Mouse (Mus musculus) liver, postnatal 0 days (tissue): Measurements from ENCODE around the gene Plxna3. TPM values are rescaled to one million over a fixed set of nuclear protein-coding genes. Genes with fewer than 3 reads are reported as not detected.

Experiments used
- ATAC-seq: fragments of 200-750 bp; cut with Nextera tagmentation; 2 replicates; pipeline ENCODE4 v1.8.0; 2017; ENCODE audit warnings: mild to moderate bottlenecking, moderate library complexity
- DNase-seq: peaks from one replicate; pipeline ENCODE4 v3.0.0-alpha.2; 2016
- H3K27ac ChIP-seq: fragments of 300-500 bp; sonication (generic); 2 replicates; pipeline ENCODE4 v1.5.1; 2014; ENCODE audit warnings: antibody characterized with exemption, moderate library complexity, mild to moderate bottlenecking, low read depth
- H3K27me3 ChIP-seq: fragments of 300-500 bp; sonication (generic); 2 replicates; pipeline ENCODE4 v1.6.1; 2014; ENCODE audit warnings: low read length, control low read depth, mixed read lengths; ENCODE audit not compliant: insufficient read depth
- H3K36me3 ChIP-seq: fragments of 300-500 bp; sonication (generic); replicated peaks from 2 replicates; pipeline ENCODE4 v1.6.1; 2014; ENCODE audit warnings: mild to moderate bottlenecking, control low read depth, low read length, moderate library complexity, mixed read lengths; ENCODE audit not compliant: insufficient read depth
- H3K4me1 ChIP-seq: fragments of 300-500 bp; sonication (generic); 2 replicates; pipeline ENCODE4 v1.6.1; 2014; ENCODE audit warnings: antibody characterized with exemption, mild to moderate bottlenecking, control low read depth; ENCODE audit not compliant: insufficient read depth
- H3K4me2 ChIP-seq: fragments of 300-500 bp; sonication (generic); 2 replicates; pipeline ENCODE4 v1.6.1; 2014; ENCODE audit warnings: low read depth, mild to moderate bottlenecking, low read length, moderate library complexity, mixed read lengths
- H3K4me3 ChIP-seq: fragments of 300-500 bp; sonication (generic); 2 replicates; pipeline ENCODE4 v1.5.1; 2014; ENCODE audit warnings: low read depth, low read length
- H3K9ac ChIP-seq: fragments of 300-500 bp; sonication (generic); replicated peaks from 2 replicates; pipeline ENCODE4 v1.6.1; 2014; ENCODE audit warnings: mild to moderate bottlenecking, moderate library complexity
- H3K9me3 ChIP-seq: fragments of 300-500 bp; sonication (generic); 2 replicates; pipeline ENCODE4 v1.6.1; 2016; ENCODE audit warnings: mild to moderate bottlenecking, control low read depth, low read length, mixed read lengths
- CTCF ChIP-seq: sonication (generic); IDR thresholded peaks from 2 replicates; pipeline ENCODE4 v1.5.1; 2016; ENCODE audit warnings: antibody characterized with exemption, low read depth
- EP300 ChIP-seq: IDR thresholded peaks from 2 replicates; pipeline ENCODE4 v1.6.1; 2016; ENCODE audit warnings: antibody characterized with exemption, low read depth, mild to moderate bottlenecking
- WGBS: fragments of 180-500 bp; shearing (Covaris S2); extraction: QIAGEN DNeasy Blood & Tissue Kit; methylation state at CpG from one replicate; pipeline ENCODE4 v1.1.7; 2014; ENCODE audit not compliant: insufficient replicate concordance; 5-methylcytosine and 5-hydroxymethylcytosine counted together
- polyA plus RNA-seq: library from polyadenylated mRNA; unstranded; fragments of >200 nt; fragmentation: Nextera tagmentation; extraction: Ambion mirVana; gene quantifications from 2 replicates; pipeline ENCODE4 v1.2.1, GENCODE M21; 2015

The Plxna3 gene
- polyA plus RNA-seq: 0.25 and 0.37 TPM in 2 replicates

- no peak for TF ChIP-seq EP300
- TF ChIP-seq CTCF: no peak
- peak; percentile 68 for DNase-seq
- peak; percentile 92 for ATAC-seq
- WGBS: 20% methylated on average over 24 of the region's 30 CpGs
- H3K9ac ChIP-seq: peak within 1 kb of the TSS; percentile 58
- H3K4me2 ChIP-seq: peak within 1 kb of the TSS; percentile 76
- H3K36me3 ChIP-seq: no peaks in the 10 kb centered on the region
- 0 out of 2 replicates have a peak, but pooled peaks cover 2% of the 10 kb centered on the region for H3K27me3 ChIP-seq
- H3K9me3 ChIP-seq: no peaks in the 10 kb centered on the region
- peak within 1 kb of the TSS; percentile 44 for H3K4me3 ChIP-seq
- no peak within 1 kb of the TSS for H3K27ac ChIP-seq
- H3K4me1 ChIP-seq: peaks cover 2% of the 10 kb centered on the region; the same call in 1 of the 2 replicates
Measured at GRCm38 (mm10) chrX:74328725-74329161, at the start of gene Plxna3. Gene Plxna3 (plus strand): TSS chrX:74329066.

GRCm38 (mm10) chrX:74281041-74281731 lies 47.7 kb upstream of the Plxna3 start:
- no peaks in the 10 kb centered on the region for H3K9me3 ChIP-seq
- ATAC-seq: no peak
- H3K9ac ChIP-seq: peak overlapping the region; percentile 66
- TF ChIP-seq CTCF: no peak
- TF ChIP-seq EP300: no peak
- no peak for DNase-seq
- peaks cover 8% of the 10 kb centered on the region; the same call in 1 of the 2 replicates for H3K4me1 ChIP-seq
- peak overlapping the region; percentile 91 for H3K27ac ChIP-seq
- no peaks in the 10 kb centered on the region for H3K27me3 ChIP-seq
- peak overlapping the region; percentile 76 for H3K4me2 ChIP-seq
- WGBS: 7% methylated on average over 14 of the region's 14 CpGs
- H3K36me3 ChIP-seq: no peaks in the 10 kb centered on the region
- H3K4me3 ChIP-seq: peak overlapping the region; percentile 62

- TF ChIP-seq EP300 (no peak), CTCF (0 out of 2 replicates have a peak, but pooled peaks have one; percentile 13)
- Histone ChIP-seq H3K4me3 (peak within 1 kb of the TSS; percentile 62), H3K36me3 (no peaks in the 10 kb centered on the region), H3K27me3 (no peaks in the 10 kb centered on the region), H3K4me1 (peaks cover 8% of the 10 kb centered on the region; the same call in 1 of the 2 replicates), H3K9me3 (no peaks in the 10 kb centered on the region), H3K9ac (peak within 1 kb of the TSS; percentile 66), H3K4me2 (peak within 1 kb of the TSS; percentile 76), H3K27ac (peak within 1 kb of the TSS; percentile 91)
- ATAC-seq (peak; percentile 87), DNase-seq (peak; percentile 84)
- WGBS: 16% methylated on average over 16 of the region's 16 CpGs
Measured at GRCm38 (mm10) chrX:74281732-74282394, 47.0 kb upstream of the Plxna3 start, which contains the start of the genes Taz and Dnase1l1. Gene Taz (plus strand): TSS chrX:74281912. Gene Dnase1l1 (minus strand): TSS chrX:74282337.

- TF ChIP-seq EP300 (no peak), CTCF (no peak)
- no peaks in the 10 kb centered on the region for H3K9me3 ChIP-seq
- no peaks in the 10 kb centered on the region for H3K36me3 ChIP-seq
- H3K4me1 ChIP-seq: peaks cover 8% of the 10 kb centered on the region; the same call in 1 of the 2 replicates
- H3K4me2 ChIP-seq: peak overlapping the region; percentile 76
- no peaks in the 10 kb centered on the region for H3K27me3 ChIP-seq
- H3K4me3 ChIP-seq: peak overlapping the region; percentile 62
- peak; percentile 87 for DNase-seq
- peak overlapping the region; percentile 91 for H3K27ac ChIP-seq
- peak overlapping the region; percentile 66 for H3K9ac ChIP-seq
- peak; percentile 78 for ATAC-seq
- 17% methylated on average over 39 of the region's 39 CpGs for WGBS
Measured at GRCm38 (mm10) chrX:74282395-74283091, 46.3 kb upstream of the Plxna3 start.

GRCm38 (mm10) chrX:74283092-74283437 lies 45.8 kb upstream of the Plxna3 start:
- Histone ChIP-seq H3K36me3 (no peaks in the 10 kb centered on the region), H3K4me1 (peaks cover 8% of the 10 kb centered on the region; the same call in 1 of the 2 replicates), H3K4me2 (peak overlapping the region; percentile 76), H3K9me3 (no peaks in the 10 kb centered on the region), H3K9ac (peak overlapping the region; percentile 66), H3K4me3 (peak overlapping the region; percentile 62), H3K27ac (peak overlapping the region; percentile 91), H3K27me3 (no peaks in the 10 kb centered on the region)
- 21% methylated on average over 5 of the region's 5 CpGs for WGBS
- no peak for TF ChIP-seq CTCF
- no peak for TF ChIP-seq EP300
- ATAC-seq (peak; percentile 3; the same call in 1 of the 2 replicates), DNase-seq (no peak)

GRCm38 (mm10) chrX:74293431-74293830 lies 35.4 kb upstream of the Plxna3 start:
- no peak overlapping the region for H3K9ac ChIP-seq
- TF ChIP-seq EP300 (no peak), CTCF (no peak)
- 0 out of 2 replicates have a peak, but pooled peaks cover 5% of the 10 kb centered on the region for H3K36me3 ChIP-seq
- 0 out of 2 replicates have a peak, but pooled peaks cover 3% of the 10 kb centered on the region for H3K4me1 ChIP-seq
- no peak overlapping the region for H3K4me2 ChIP-seq
- H3K4me3 ChIP-seq: no peak overlapping the region
- H3K9me3 ChIP-seq: no peaks in the 10 kb centered on the region
- H3K27me3 ChIP-seq: no peaks in the 10 kb centered on the region
- no peak for DNase-seq
- ATAC-seq: no peak
- 58% methylated on average over 4 of the region's 4 CpGs for WGBS
- H3K27ac ChIP-seq: no peak overlapping the region
